Mouse (Mus musculus) layer of hippocampus, adult 9-11 months (tissue): ENCODE data around the gene Pip4k2a.

Source experiments
- DNase-seq: peaks from one replicate; pipeline ENCODE4 v3.0.0; 2022

The Pip4k2a gene

DNA sequence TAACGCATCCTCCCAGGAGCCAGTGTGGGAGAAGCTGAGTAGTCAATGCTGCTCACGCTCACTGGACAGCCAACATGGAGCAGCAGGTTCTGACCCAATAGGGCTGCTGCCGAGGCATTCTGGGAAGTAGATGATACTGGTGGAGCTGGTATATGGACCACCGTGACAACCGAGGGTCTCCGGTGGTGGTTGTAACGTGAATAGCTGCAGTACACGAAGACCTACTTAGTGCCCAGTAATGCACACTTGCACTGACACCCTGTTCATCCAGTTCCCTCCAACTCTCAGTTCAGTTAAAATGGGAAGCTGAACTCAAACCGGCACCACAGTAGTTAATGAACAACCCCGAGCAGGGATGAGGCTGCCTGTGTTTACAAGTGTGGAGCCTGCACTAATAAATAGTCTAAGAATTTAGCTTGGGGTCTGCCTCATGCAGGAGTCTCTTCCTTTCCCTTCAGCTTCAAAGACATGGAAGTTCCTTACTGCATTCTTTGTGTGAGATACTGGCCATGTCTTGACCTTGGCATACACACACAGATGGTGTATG is 105.9 kb downstream of the Pip4k2a start:
- DNase-seq, result no peak

DNA sequence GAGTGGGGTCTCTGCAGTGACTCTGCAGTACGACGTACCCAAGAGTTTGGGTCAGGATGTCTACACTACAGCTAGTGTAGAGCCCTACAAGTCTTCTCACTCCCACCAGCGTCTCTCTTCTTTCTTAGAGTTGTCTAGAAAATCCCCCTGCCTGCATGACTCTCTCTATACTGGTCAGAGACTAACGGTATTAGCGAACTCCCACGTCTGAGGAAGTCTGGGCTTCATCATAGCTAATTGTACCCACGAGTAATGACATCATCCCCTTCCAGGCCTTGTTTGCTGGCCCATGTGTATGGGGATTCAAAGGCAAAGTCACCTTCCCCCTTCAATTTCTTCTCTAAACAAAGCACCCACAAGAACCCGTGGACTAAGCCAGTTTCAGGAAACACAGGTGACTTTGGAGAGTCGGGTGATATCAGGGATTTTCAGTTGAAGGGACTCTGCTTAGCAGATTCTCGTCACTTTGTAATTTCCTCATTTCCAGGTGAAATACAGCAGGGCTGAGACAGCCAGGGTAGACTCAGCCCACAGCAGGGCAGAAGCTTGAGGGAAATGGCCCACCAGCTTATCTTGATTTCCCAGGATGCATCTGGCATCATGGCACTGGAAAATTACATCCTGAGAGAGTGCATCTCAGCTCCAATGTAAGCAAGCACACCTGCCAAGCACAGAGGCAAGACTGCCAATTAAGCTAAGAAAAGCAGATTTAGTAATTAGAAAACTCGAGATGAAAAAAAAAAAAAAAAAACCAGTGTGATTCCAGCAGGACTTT is 107.5 kb downstream of the Pip4k2a start:
- no peak for DNase-seq

DNA sequence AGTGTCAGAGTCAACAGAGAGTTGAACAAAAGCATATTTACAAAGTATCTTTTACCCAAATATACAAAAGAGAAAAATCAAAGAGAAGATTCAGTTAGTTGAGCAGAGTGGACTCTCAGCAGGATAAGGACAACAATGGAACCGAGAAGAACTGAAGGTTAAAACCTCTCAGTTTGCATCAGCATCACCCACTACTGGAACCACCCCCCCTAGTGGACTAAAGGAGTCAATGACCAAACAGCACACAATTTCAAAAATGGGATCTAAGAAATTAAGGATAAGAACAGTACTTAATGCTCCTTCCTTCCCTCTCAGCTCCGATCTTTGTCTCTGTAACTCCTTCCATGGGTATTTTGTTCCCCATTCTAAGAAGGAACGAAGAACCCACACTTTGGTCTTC is 113.6 kb downstream of the Pip4k2a start:
- DNase-seq, result no peak

DNA sequence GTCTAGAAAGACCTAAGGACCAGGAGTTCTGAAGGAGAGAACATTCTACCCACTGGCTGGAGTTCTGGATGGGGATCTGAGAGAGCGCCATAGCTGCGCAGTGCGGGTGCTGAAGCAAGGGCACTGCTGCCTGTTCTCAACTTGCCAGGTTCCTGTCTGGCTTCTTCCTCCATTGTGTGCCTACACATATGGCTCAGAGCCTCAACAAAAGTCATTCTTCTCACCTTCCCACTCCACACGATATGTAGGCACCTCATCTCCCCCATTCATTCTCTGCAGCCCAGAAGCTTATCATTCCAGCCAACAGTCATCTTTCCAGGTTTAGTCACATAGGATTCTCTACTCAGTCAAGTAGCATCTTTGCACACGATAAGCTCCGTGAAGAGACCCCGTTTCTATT is 123.3 kb downstream of the Pip4k2a start:
- no peak for DNase-seq

DNA sequence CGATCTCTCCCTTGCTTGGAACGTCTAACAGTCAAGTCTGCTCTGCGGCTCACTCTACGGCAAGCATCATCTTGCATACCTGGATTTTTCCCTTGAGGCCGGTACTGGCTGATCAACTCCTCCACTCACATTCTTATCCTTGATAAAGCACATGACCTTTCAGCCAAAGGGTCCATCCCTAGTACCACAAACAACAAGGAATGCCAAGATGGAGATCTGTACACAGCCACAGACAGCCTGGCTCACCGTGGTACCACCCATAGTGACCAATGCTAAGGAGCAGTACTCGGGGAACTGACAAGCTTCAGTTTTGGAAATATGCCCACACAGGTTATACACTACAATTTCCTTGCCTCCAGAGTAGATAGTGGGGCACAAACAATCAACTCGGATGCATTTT is 123.9 kb downstream of the Pip4k2a start:
- DNase-seq, result no peak

DNA sequence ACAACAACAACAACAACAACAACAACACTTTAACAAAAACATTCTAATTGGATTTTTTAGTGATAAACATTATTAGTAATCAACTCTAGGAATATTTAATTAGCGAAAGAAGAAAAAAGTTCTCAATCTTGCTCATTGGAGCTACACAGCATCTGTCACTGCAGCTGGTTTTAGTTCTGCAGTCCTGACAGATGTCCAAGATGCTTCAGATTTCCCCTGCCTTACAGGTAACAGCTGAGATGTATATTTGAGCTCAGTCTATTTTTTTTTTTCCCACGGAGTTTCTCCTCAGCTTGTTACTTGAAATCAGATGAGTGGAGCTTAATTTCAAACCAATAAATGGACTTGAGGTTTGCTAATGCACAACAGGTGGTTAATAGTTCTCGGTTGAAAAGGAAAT is 124.5 kb downstream of the Pip4k2a start:
- no peak for DNase-seq

DNA sequence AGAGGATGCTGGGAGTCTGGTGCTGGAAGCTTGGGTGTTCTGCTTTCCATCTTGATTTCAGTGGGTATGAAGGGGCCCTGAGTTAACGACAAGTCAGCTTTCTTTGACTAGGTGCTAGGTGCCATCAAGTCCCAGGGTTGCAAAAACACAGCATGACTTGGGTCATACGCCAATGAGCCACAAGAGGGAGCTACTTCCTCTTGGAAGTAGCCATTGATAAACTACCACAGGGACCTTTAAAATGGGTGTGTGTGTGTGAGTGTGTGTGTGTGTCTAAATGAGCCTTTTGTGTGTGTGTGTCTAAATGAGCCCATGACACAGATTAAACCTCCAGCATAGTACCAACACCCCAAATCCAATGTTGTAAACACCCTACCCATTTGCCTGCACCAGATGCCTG is 125.1 kb downstream of the Pip4k2a start:
- DNase-seq, result peak; percentile 73

DNA sequence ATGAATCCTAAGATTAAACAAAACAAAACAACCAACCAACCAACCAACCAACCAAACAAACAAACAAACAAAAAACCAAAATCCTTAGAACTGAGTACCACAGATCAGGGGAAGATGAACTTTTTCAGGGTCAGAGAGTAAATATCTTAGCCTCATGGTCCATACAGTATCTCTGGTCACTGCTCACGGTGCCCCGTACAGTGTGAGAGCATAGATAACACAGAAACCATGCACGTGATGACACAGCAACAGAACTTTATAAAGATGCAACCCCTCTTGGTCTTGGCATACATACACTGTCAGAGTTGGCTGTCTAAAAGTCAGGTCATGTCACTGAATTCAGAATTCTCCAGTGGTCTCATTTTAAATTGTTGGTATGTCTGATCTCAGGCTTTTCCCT is 126.8 kb downstream of the Pip4k2a start:
- DNase-seq, result no peak

DNA sequence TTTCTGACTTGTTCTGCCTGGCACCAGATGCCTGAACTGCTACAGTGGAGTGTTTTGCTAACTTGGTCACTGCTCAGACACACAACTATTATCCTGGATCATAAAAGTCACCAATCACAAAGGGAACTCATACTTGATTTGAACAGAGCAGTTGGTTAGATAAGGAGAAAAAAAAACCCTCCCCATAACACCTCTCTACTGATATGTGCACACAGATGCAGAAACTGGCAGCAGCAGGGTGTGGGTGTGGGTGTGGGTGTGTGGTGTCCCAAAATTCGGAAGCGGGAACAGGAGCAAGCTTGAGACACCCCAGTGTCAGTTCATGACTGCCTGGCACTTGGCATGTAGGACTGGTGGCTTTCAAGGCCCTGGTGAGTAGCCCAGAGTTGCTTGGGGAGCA is 130.9 kb downstream of the Pip4k2a start:
- no peak for DNase-seq

DNA sequence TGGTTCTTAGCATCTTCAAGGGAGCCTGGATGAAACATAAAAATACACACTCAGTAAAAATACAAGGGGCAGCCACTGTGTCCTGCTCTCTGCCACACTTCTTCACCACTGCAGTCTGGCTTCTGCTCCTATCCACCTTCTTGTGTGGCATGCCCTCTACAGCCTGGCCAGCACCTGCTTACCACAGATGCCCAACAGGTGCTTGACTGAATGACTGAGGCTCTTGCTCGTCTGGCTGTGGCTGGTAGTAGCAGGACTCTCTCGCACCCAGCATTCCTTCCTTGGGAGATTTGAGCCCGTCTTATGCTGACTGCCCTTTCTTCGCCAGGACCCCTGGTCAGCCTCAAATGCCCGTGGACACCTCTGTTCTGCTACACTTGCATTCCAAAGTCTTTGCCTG is 133.2 kb downstream of the Pip4k2a start:
- DNase-seq, result no peak

DNA sequence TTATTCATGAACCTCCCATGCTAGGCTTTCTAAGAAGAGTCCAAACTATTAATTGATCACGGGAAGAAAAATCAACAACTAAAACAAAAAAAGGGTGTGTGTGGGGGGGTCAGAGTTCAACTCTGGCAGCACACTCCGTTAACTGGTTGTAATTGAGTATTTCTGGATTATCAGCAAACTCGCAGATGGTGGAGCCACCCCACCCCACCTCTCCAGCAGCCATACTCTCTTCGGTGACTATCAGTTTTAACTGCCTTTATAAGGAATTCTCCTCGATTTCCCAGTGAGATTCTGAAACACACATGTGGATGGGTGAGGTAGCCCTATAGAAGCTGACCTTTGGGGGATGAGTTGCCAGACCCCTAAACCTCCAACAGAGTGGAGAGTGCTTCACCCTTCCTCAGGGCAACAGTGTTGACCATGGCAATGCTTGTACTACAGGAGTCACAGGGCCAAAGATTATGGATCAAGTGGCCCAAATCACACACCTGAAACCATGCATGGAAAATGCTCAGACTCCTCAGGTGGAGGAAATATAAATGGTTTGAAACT is 136.2 kb downstream of the Pip4k2a start:
- DNase-seq, result no peak

DNA sequence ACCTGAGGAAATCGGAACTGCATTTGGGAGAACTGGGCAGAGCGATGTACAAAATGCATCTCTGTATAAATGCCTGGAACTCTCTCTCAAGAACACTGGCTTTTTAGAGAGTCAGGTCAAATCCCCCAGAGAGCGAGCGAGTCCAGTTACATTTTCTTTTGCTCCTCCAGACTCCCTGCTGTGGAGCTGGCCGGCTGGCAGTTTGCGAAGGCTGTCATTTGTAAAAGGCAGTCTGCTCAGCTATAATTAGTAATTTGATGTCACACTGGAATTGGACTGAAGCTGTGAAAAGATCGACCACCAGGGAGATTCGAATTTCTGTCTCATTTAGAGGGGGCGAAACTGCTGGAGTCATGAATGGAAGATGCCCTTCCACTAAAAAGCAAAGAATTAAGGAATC is 137.2 kb downstream of the Pip4k2a start:
- DNase-seq, result no peak

DNA sequence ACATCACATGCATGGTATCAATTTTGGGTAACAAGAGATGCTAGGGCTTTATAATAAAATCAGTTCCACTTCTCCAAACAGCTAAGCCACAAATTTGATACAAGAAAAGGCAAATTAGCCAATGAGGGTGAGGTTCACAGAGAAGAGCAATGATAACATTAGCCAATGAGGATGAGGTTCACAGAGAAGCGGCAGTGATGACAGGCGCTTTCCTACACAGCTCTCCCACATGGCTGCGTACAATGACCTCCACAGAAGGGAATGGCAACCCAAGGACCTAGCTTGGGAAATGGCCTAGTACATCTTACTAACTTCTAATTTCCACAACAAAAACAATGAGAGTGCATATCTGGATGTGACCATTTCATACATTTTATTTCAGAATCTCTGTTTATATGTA is 140.0 kb downstream of the Pip4k2a start:
- DNase-seq, result no peak

DNA sequence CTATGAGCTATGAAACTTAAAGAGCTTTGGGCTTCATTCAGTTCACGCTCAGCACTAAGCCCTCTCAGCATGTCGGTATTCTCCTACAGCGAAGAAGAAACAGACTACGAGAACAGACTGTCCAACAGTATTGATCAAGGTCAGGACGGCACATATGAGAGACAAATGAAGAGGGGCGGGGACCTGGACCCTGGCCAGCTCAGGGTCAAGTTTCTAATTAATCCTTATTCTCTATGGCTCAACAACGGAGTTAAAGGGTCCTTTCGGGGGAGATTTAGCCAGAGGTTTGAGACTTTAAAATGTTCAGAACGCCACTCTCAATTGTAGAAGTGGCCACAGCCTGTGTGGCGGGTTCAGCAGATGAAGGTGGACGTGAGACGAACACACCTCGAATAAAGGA is 141.5 kb downstream of the Pip4k2a start:
- DNase-seq, result no peak

DNA sequence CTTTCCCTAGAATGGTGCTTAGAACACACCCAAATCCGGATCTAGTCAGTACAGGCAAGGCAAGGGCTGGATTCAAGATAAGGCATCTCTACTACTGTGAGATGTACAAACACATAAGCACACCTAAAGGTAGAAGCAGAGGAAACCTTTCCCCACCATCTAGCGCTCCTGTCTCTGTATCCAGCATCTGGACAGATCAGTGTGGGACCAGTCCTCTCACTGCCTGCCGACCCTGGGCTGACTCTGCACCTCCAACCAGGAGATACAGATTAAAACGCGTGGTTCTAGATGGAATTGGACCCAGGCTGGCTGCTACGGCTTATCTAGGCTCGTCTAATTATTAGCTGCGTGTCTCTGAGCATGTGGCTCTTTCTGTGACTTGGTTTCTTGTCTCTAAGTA is 142.7 kb downstream of the Pip4k2a start:
- DNase-seq, result no peak

DNA sequence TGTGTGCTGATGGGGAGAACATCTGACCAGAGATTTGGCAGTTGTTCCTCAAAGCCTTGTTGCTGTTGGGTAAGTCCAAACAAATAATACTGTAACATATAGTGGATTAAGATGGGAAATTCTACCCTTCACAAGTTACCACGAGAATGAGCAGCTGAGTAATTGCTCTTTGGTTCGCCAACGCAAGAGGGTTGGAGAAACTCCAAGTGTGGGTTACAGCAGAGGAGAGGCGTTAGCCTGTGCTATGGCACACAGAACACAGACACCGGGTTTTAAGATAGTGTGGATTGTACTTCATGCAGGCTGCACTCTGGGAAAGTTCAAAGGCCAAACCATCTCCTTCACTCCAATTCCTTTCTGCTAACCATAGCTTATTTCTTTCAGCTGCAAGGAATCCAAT is 144.6 kb downstream of the Pip4k2a start:
- no peak for DNase-seq

DNA sequence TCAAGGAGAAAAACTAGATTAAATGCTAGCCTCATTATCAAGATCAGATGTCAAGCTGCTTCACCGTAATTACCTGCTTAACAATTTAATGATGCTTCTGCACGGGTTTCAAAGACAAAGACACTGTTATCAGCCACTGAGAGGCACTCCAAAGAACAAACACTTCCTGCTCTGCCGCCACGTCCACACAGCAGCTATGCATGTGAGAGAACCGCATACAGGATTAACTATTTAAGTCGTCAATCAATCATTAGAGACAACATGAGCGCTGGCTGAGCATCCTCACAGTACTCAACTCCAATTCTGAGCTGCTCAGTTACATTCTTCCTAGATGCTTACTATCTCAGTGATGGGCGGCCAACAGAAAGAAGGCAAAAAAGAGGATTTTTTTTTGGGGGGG is 147.3 kb downstream of the Pip4k2a start:
- DNase-seq, result no peak

DNA sequence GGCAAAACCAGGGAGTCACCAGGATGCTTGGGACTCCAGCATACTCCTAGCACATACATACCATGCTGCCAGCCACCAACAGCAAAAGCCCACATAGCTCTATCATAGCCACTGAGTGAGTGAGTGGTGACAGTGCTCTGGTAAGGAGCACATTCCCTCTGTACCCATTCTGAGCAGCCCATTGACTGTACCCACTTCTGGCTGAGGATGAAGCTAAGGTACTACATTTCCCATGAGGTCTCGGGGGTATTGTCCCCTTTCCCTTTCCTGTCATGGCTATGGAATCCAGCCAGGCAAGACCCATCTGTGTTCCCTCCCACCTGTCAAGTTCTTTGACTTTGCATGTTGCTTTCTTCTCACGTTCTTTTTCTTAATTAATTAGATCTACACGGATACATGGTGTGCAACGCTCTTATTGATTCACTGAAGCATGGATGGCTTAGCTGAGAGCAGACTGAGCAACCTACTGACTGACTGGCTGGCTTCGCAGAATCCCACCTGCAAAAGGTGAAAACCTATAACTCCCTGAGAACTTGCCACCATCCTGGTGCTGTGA is 149.8 kb downstream of the Pip4k2a start:
- DNase-seq, result no peak

DNA sequence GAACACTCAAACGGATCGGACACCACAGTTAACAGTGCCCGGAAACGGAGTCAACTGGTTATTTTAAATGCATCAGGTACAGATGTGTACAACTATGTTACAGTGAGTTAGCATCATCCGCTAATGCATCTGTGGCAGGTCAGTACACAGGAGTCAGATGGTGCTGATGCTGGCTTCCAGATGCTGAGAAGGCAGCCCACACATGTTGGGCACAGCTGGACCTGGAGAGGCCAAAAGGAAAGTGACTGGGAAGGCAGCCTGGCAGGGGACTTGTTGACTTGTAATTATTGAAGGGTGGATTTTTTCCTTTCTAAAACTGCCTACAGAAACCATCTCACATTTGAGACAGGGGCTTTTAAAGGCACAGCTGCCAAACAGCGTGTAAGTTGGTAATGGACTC is 155.4 kb downstream of the Pip4k2a start:
- no peak for DNase-seq

DNA sequence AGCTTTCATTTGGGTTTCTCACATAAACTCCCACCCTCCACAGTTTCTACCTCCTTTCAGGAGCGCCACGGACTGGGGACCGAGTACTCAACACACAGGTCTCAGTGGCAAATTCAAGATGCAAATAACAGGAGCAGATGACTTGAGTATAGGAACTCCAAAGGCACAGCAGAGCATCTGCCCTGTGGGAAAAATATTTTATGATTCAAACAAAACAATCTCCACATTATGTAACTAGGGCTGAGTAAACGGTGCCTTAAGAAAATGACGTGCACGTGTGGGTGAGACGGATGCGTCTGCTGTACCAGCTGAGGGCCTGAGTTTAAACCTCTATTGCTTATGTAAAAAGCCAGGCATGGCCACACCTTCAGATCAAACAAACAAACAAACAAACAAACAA is 156.9 kb downstream of the Pip4k2a start:
- DNase-seq, result no peak

DNA sequence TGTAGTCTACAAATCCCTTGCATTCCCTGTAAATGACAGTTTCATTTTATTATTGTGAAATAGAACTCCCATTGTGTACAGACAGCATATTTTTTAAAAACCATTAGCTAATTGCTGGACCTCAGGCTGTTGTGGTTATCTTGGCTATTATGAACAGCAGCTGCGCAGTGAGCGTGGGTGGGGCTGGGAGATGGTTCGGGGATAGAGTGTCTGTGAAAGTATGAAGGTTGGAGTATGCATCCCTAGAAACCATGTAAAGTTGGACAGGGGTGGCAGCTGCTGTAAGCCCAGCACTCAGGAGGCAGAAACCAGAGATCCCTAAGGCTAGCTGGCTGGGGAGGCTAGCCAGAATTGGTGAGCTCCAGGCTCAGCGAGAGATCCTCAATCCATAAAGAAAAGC is 158.4 kb downstream of the Pip4k2a start:
- DNase-seq, result no peak

DNA sequence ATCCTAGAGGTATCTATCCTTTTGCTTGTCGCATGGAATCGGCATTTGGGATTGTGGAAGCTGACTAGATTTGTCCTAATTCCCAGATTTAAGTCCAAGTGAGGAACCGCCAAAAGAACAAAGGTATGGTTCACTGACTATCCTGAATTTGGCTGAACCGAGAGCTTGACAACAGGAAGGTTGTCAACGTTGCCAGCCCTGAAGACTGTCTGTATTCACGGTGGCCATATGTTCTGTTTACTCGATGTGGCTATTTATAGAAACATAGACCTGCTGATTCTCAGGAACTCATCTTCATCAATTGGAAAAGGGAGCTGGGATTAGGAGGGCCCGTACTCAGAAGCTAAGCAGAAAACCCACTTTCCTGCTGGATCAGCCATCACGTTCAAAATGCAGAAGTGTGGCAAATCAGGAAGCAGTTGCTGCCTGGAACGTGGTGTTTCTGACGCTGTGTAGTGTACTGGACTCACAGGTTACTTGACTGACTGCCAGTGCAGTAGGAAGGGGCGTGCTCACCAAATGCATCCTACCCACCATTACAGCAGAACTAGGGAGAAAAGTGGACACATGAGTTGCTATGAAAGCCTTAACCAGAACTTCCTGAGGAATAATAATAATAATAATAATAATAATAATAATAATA is 162.5 kb downstream of the Pip4k2a start:
- no peak for DNase-seq

DNA sequence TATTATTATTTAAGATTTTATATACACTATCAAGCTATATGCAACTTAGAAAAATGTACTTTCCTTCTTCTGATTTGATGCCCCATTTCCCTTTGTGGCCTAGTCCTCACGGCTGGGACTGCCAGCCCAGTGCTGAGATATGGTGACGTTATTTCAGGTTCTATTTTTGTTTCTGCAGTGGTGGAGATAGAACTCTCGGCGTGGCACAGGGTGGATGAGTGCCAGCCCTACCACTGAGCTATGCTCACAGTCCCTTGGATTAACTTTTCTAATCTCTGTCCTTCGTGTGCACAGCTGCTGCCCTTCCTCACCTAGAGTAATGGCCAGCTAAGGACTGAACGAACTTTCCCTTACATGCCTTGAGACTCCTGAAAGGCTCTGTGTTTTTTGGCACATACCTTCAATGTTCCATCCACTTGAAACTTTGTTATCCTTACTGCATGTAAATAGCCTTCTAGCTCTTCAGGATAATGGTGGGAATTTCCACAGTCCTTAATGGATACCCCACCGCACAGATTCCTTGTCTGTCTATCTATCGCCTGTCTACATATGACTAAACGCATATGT is 164.8 kb downstream of the Pip4k2a start:
- DNase-seq, result no peak
